Mouse (Mus musculus): ENCODE results near the gene Rptor.

GRCm38 (mm10) chr11:119768511-119768910, 165.8 kb downstream of the Rptor start:
- TF ChIP-seq CTCF (IDR thresholded peaks at IDR 0.05; ENCODE audit: low read depth) (no peak), EP300 (IDR thresholded peaks at IDR 0.05; ENCODE audit: low read depth) (no peak)
